Mouse (Mus musculus): ENCODE measurements at regions not wholly inside any gene's neighbourhood (a gene's known extent, or its start where the extent isn't known, plus 50 kb on each side); places are given as distances from the start of the nearest gene placed in this dataset.

DNA sequence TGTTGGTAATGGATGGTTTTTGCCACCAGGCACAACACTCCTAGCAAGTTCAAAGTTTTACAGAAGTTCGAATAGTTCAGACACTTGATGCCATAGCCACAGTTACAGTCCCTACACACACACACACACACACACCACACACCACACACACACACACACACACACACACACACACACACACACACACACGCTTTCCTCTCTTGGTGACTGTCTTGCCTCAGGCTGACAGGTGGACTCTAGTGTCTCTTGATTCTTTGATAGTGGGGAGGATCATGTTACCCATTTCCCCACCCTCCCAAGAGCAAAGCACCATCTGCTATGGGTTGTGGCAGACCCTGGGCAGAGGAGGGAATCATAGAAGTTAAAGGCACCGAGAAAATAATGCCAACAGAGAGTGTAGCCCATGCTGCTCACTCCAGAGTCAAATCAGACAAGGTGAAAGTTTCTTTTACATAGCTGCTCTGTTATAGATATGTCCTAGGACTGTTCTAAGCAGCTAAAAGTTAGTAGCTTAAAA lies 75.9 kb downstream of the Klhl25 start:
- in situ Hi-C loops (cut with MseI, MboI), result loop anchor here in 1 of 2 experiments (10.0 kb wide), 1 partner anchor 431 kb away; no protein-coding TSS in a partner anchor

- in situ Hi-C loops (cut with MseI, MboI), result loop anchor here in 1 of 2 experiments (10.0 to 25.0 kb wide), 2 partner anchors 427 to 1010 kb away; no protein-coding TSS in a partner anchor
Observed at GRCm38 (mm10) chr7:75927537-75927936, 79.4 kb downstream of the Klhl25 start.

GRCm38 (mm10) chr7:75943844-75944243 lies 95.7 kb downstream of the Klhl25 start:
- in situ Hi-C loops (cut with MseI, MboI), result loop anchor here in 1 of 2 experiments (25.0 kb wide), 1 partner anchor 993 kb away; no protein-coding TSS in a partner anchor

- in situ Hi-C loops (cut with MseI, MboI), result no loop called here
Observed at GRCm38 (mm10) chr7:75955671-75956070, 107.6 kb downstream of the Klhl25 start.

DNA sequence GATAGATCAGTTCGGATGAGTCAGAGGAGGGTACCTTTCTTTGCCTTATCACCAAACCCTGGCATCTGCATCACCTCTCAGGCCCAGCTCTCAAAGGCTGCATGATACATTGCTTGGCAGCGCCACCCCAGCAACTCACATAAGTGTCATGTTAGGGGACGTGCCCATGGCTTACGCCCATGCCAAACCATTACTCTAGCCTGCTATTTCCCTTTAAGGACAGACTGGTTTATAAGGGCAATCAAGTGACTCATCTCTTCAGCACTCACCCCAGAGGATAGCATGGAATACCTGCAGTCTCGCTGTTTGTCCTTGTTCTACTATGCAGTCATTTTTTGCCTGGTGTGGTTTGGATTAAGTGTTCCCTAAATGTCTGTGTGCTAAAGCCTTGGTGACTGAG lies 109.3 kb downstream of the Klhl25 start:
- in situ Hi-C loops (cut with MseI, MboI), result no loop called here

GRCm38 (mm10) chr7:75959903-75960620 lies 112.0 kb downstream of the Klhl25 start:
- in situ Hi-C loops (cut with MseI, MboI), result no loop called here

GRCm38 (mm10) chr7:75968177-75968576 lies 120.1 kb downstream of the Klhl25 start:
- in situ Hi-C loops (cut with MseI, MboI), result no loop called here

- in situ Hi-C loops (cut with MseI, MboI), result no loop called here
Observed at GRCm38 (mm10) chr7:75970914-75971313, 122.8 kb downstream of the Klhl25 start.

DNA sequence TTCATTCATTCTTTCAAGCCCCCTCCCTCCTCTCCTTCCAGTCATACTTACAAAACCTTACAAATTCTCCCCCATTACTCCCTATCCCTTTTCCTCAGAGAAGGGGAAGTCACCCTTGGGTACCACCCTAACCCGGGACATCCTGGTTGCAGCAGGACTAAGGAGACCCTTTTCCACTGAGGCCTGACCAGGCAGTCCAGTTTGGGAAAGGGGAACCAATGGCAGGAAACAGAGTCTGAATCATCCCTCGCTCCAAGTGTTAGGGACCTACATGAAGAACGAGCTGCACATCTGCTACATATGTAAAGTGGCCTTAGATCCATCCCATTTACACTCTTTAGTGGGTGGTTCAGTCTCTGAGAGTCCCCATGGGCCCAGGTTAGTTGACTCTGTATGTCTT lies 123.6 kb downstream of the Klhl25 start:
- in situ Hi-C loops (cut with MseI, MboI), result no loop called here

DNA sequence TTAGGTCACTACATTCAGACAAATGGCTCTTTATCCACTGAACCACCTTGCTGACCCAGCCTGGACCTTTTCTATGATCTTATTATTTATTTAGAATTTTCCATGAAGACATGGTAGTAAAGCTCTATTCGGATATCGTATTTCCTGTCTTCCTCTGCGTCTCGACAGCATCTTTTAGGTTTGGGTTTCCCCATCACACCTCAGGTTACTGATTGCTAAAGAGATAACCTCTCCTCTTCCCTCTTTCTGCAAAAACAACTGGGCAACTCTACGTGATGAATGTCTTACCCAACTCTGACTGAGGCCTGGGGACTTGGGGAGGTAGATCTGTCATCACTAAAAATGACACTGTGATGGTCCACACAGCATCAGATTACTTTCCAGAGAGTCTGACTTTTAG lies 133.4 kb downstream of the Klhl25 start:
- in situ Hi-C loops (cut with MseI, MboI), result no loop called here

- in situ Hi-C loops (cut with MseI, MboI), result no loop called here
Observed at GRCm38 (mm10) chr7:75983029-75983808, 135.1 kb downstream of the Klhl25 start.

- in situ Hi-C loops (cut with MseI, MboI), result no loop called here
Observed at GRCm38 (mm10) chr7:75983809-75984171, 135.7 kb downstream of the Klhl25 start.

DNA sequence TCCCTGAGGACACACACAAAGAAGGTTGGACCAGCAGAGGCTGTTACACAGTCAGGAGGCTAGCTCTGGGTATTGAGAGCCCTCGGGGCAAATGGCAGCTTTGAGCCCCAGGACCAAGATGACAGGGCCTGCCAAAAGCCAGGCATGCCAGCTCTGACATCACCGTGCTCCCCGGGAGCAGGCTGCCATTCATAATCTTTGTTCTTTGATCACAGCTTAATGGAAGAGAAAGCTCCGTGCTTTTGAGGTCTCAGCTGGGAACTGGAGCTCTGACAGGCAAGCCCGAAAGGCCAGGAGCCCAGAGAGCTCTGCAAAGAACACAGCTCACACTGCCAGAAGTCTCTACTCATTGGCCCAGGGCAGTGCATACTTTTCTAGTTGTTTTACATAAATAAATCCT lies 150.7 kb downstream of the Klhl25 start:
- in situ Hi-C loops (cut with MseI, MboI), result no loop called here

DNA sequence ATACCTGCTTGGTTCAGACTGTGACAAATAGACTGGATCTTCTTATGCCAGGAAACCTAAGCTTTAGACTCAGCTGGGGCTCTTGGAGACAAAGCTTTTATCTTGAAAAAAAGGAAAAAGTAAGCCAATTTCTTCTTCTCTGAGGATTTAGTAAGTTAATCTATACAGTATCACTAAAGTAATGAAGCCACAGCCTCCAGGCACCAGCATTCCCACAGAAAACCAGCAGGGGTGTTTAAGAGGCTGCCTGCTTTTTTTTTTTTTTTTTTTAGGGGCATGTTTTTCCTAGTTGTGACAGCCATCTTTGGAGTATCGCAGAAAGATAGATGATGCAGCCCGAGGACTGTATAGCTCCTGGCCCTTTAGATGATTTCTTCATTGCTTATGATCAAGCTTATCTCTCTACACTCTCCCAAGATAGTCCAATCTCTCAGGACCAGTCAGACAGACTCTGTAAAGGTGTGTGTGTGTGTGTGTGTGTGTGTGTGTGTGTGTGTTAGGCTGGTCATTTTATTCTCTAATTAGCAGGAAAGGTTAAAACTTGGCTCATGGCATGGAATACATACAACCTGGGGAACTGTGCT lies 151.3 kb downstream of the Klhl25 start:
- in situ Hi-C loops (cut with MseI, MboI), result no loop called here

DNA sequence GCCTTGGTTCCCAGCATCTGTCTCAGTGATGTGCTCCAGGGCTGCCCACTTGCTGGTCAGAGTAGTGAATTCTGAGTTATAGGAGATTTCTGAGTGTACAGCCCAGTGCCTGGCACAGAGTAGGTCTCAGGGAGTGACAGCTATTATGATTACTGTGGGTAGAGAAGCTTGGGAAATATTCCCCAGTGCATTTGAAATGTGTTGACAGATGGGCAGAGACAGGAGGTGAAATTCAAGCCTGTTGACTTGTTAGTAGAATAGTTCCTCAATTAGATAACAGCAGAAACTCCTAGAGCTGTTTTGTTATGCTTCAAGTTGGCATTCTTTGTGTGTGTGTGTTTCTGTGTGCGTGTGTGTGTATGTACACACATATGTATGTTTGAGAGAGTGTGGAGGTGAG lies 152.9 kb downstream of the Klhl25 start:
- in situ Hi-C loops (cut with MseI, MboI), result no loop called here

GRCm38 (mm10) chr7:76008226-76008625 lies 160.1 kb downstream of the Klhl25 start:
- in situ Hi-C loops (cut with MseI, MboI), result no loop called here

DNA sequence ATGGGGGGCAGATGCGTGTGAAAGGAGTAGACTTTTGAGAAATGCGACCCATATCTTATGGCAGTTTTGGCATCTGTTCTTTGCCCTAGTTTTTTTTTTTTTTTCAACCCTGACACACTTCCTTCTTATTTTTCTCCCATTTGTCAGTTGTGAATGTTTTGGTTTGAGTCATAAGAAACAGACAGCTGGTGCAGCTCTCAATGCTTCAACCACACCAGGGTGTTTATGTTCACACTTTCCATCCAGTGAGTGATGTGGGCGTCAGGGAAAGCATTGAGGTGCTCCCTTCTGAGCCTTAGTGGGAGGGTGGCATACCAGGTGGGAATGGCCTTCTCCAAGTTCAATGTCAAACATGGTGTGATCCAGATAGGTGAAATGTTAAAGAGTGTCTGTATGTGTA lies 181.9 kb upstream of the Agbl1 start:
- in situ Hi-C loops (cut with MseI, MboI), result no loop called here

DNA sequence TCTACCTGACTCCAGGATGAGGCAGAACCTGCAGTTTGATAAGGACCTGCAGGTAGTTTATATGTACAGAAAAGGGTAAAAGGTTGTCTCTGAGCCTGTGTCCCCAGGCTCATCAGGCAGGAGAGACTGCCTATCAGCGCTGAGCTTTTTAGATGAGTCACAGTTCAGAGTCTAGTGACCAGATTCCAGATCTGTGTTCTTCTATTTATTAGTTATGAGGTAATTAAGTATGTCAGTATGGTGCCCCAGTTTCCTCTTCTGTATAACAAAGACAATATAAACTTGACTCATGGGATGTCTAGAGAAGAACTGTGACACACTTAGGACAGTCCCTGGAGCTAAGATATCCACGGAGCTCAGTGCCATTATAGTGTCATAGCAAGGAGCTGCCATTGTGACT lies 180.3 kb upstream of the Agbl1 start:
- in situ Hi-C loops (cut with MseI, MboI), result no loop called here

DNA sequence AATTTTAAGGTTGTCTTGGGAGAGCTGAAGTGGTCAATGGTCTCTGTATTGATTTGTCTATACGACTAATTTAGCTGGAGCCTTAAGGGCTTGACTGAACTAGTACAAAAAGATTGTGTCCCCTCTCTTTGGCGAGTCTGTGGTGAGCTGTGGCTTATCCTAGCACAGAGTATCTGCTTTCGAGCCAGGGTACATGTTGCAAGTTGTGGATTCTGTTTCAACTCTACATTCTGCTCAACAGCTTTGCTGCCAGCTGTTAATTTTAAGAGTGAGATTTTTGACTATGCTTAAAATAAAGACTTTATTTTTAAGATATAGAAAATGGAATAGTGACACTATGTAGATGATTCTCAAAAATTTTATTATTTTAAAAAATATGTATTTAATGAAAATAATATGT lies 175.8 kb upstream of the Agbl1 start:
- in situ Hi-C loops (cut with MseI, MboI), result no loop called here

GRCm38 (mm10) chr7:76099149-76099548 lies 130.5 kb upstream of the Agbl1 start:
- in situ Hi-C loops (cut with MseI, MboI), result no loop called here

DNA sequence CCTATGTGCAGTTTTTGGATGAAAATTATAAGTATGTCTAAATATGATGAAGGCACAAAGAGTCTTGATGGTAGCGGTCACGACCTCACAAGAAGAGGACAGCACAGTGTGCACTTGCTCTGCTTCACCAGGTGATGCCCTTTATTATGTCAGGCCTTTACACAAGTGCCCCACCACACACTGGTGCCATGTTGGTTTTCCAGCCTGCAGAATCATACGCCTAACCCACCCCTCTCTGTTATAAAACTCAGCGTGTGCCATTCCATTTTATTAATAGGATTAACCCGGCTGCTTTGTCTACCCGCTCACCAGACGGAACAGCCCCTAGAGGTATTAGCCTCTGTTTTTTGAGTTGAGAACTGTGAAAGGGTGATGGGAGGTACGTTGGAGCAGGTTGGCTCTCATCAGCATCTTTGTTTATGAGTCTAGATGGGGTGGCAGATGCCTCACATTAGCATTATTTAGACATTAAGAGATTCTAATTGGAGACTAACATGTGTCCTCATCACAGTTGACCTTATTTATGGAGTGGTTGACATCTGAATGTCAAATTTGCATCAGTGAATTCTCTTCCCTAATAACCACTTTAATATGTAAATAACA lies 108.3 kb upstream of the Agbl1 start:
- in situ Hi-C loops (cut with MseI, MboI), result no loop called here

GRCm38 (mm10) chr7:76127641-76128111 lies 102.0 kb upstream of the Agbl1 start:
- in situ Hi-C loops (cut with MseI, MboI), result no loop called here

Measured in mouse trophoblast stem cell (cell line).